Mouse (Mus musculus) adipose tissue, adult 10 weeks (tissue): ENCODE data around the gene AK157302. TPM values are rescaled to one million over a fixed set of nuclear protein-coding genes. Genes with fewer than 3 reads are reported as not detected.

Source experiments
- polyA plus RNA-seq: library from polyadenylated mRNA; stranded (reverse); fragments of 350-450 nt; fragmentation: Illumina TruSeq; extraction: RNeasy Lipid Tissue Mini Kit (QIAGEN cat#74804); gene quantifications from one replicate; pipeline ENCODE4 v1.2.3, GENCODE M21; 2014; ENCODE audit warnings: low read depth, low replicate concordance

The AK157302 gene
- 1.2 TPM for polyA plus RNA-seq

DNA sequence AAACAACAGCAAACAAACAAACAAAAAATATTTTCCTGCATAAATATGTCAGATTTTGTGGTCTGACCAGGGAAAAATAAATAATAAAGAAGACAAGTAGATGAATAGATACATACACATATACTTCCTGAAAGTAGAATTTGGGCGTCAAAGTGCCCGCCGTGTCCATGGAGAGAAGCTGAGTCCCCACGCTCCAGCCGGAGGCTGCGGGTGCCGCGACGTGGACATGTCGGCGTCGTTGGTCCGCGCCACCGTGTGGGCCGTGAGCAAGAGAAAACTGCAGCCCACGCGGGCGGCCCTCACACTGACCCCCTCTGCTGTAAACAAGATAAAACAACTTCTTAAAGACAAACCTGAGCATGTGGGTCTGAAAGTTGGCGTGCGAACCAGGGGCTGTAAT lies at the start of gene AK157302:
Gene AK157302, plus strand, starts transcription at position 144 of the 400 bp plus-strand sequence.

GRCm38 (mm10) chr13:21453449-21453848 lies 41.6 kb upstream of the AK157302 start, which contains the start of gene Zscan26:
TSS of gene Zscan26 (minus strand) at chr13:21453730.

GRCm38 (mm10) chr13:21468061-21469019 lies 26.7 kb upstream of the AK157302 start, which contains the start of gene Nkapl:
TSS of gene Nkapl (minus strand) at chr13:21468509.

DNA sequence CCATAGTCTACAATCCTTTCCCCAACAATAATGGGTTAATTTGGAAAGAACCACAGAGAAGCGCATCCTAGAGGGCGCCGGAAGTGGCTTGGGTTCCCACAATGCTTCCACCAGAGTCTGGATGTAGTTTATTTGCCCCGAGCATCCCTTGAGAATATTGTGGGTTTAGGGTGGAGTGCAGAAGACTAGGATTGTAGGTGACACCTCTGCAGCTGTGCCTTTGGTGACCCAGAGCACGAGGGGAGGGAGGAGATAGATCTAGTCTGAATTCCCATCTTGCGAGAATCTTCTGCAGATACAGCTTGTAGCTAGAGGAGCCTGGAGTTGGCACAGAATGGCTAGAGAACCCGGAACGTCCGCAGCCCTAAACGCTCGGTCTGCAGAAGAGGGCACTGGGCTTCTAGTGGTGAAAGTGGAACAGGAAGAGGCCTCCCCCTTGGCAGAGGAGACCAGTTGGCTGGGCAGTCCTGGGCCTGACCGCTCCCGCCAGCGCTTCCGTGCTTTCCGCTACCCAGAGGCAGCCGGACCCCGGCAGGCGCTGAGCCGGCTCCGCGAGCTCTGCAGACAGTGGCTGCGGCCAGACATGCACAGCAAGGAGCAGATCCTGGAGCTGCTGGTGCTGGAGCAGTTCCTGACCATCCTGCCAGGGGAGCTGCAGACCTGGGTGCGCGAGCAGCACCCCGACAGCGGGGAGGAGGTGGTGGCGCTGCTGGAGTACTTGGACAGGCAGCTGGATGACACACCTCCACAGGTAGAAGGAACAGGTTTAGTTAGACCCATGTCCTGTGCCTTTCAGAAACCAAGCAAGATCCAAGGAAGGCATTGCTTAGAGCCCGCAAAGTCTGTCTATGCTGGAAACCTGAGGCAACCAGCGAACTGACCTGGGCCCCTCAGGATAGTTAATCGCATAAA lies 16.0 kb upstream of the AK157302 start, which contains the start of the genes Zkscan4 and Gm10065:
Gene Zkscan4, plus strand, starts transcription at position 149 of the 912 bp plus-strand sequence.
Gene Gm10065, minus strand, starts transcription at position 683 of the 912 bp plus-strand sequence.

DNA sequence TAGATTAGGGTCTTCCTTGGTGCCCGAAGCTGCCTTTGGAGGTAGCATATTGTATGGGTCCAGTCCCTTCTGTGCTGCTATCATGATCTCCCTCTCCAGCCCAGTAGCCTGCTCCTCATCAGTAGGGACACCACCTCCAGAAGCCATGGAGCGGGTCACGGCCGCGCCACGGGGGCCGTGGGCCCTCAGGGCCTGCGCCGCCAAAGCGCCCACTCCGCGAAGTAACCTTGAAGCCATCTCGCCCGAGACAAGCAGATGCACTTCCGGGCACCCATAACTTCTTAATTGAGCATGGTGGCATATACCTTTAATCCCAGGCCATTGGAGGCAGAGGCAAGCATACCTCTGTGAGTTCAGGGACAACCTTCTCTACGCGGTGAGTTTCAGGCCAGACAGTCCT lies 6.2 kb downstream of the AK157302 start, which contains the start of gene Gm11273:
Gene Gm11273, minus strand, starts transcription at position 237 of the 400 bp plus-strand sequence.

GRCm38 (mm10) chr13:21530781-21531201 lies 35.8 kb downstream of the AK157302 start, which contains the start of gene Zkscan8:
TSS of gene Zkscan8 (minus strand) at chr13:21531120.

DNA sequence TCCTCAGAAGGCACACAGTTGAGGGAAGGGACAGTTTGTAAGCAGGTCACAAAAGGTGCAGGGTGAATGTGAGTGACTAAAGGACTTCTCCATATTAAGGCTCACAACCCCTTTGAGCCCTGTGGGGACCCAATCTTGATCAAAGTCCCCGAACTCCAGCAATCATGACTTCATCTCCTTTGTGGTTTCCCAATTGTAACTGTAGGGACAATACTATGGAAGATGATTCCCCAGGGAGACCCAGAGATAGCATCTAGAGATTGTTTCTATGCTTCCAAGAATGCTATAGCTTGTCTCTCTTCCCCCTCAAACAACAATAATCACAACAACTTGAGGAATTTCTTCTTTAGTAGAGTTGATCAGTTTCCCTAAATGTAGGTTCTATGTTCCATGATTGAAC lies 47.7 kb downstream of the AK157302 start, which contains the start of gene Olfr1366:
Gene Olfr1366, minus strand, starts transcription at position 101 of the 400 bp plus-strand sequence.

Other genes with a start within 250 kb of the AK157302 start
- 18,335 TPM for gene Gpx5, start 202.5 kb upstream of the AK157302 start, polyA plus RNA-seq
- gene Gpx6, start 183.1 kb upstream of the AK157302 start, polyA plus RNA-seq = 18.9 TPM
- not detected for gene Olfr1367, start 148.3 kb upstream of the AK157302 start, polyA plus RNA-seq
- 7.2 TPM for gene Zscan12, start 132.4 kb upstream of the AK157302 start, polyA plus RNA-seq
- 58.9 TPM for gene Zkscan3, start 92.5 kb upstream of the AK157302 start, polyA plus RNA-seq
- 2.0 TPM for gene Pgbd1, start 54.2 kb upstream of the AK157302 start, polyA plus RNA-seq
- 52.2 TPM for gene Zscan26, start 41.5 kb upstream of the AK157302 start, polyA plus RNA-seq
- gene Nkapl, start 26.7 kb upstream of the AK157302 start, polyA plus RNA-seq = 3.8 TPM
- gene Zkscan4, start 16.3 kb upstream of the AK157302 start, polyA plus RNA-seq = 3.7 TPM
- not detected for gene Gm10065, start 15.8 kb upstream of the AK157302 start, polyA plus RNA-seq
- 6.9 TPM for gene Gm11273, start 6.2 kb downstream of the AK157302 start, polyA plus RNA-seq
- 8.4 TPM for gene Zkscan8, start 35.9 kb downstream of the AK157302 start, polyA plus RNA-seq
- gene Olfr1366, start 47.6 kb downstream of the AK157302 start, polyA plus RNA-seq = not detected
- gene Olfr1535, start 64.7 kb downstream of the AK157302 start, polyA plus RNA-seq = not detected
- not detected for gene Olfr1364, start 86.5 kb downstream of the AK157302 start, polyA plus RNA-seq
- not detected for gene Olfr1362, start 118.8 kb downstream of the AK157302 start, polyA plus RNA-seq
- gene Olfr11, start 147.3 kb downstream of the AK157302 start, polyA plus RNA-seq = not detected
- gene Olfr1361, start 168.2 kb downstream of the AK157302 start, polyA plus RNA-seq = not detected
- not detected for gene Olfr1360, start 182.2 kb downstream of the AK157302 start, polyA plus RNA-seq
- not detected for gene Olfr1359, start 202.9 kb downstream of the AK157302 start, polyA plus RNA-seq
- not detected for gene Hist1h2bl, start 220.9 kb downstream of the AK157302 start, polyA plus RNA-seq
- not detected for gene Hist1h2ai, start 221.2 kb downstream of the AK157302 start, polyA plus RNA-seq
- not detected for gene Hist1h3h, start 222.4 kb downstream of the AK157302 start, polyA plus RNA-seq
- not detected for gene Hist1h2bm, start 226.8 kb downstream of the AK157302 start, polyA plus RNA-seq
- 1.1 TPM for gene Hist1h4j, start 239.8 kb downstream of the AK157302 start, polyA plus RNA-seq